In genomic region chr7:25076663-25077413, GRCm38 (mm10) we compare ENCODE assay signal across 8 mouse cellular contexts. TPM values are rescaled to one million over a fixed set of nuclear protein-coding genes. Genes with fewer than 3 reads are reported as not detected.
DNase-seq lines count a peak whose midpoint lies in the region; ATAC-seq and TF ChIP-seq lines count a peak whose summit lies in the region.

No protein-coding gene starts in this region.

- H3K4me2 ChIP-seq in heart, embryonic 11.5 days: peak overlapping the region; percentile 90
- peak overlapping the region; percentile 75 for H3K4me2 ChIP-seq in kidney, embryonic 16.5 days (replicated peaks; ENCODE audit: low read depth, low read length)
- H3K4me2 ChIP-seq in myocyte (ENCODE audit: low read depth): peak overlapping the region; percentile 83

- peaks cover 71% of the 10 kb centered on the region for H3K4me1 ChIP-seq in erythroblast, embryonic 14.5 days (ENCODE audit: control insufficient read depth)
- H3K4me1 ChIP-seq in heart, embryonic 11.5 days (ENCODE audit: control insufficient read depth, insufficient read depth, low read length): peaks cover 25% of the 10 kb centered on the region
- H3K4me1 ChIP-seq in kidney, embryonic 16.5 days (ENCODE audit: insufficient read depth, low read length): peaks cover 28% of the 10 kb centered on the region
- peaks cover 7% of the 10 kb centered on the region for H3K4me1 ChIP-seq in liver, adult 2 months (ENCODE audit: control insufficient read depth, insufficient read depth, low read length)

- H3K36me3 ChIP-seq in C2C12 (ENCODE audit: control insufficient read depth, insufficient read depth) (peaks cover 21% of the 10 kb centered on the region), myocyte (ENCODE audit: control insufficient read depth, insufficient read depth) (no peaks in the 10 kb centered on the region)
- peaks cover 38% of the 10 kb centered on the region for H3K36me3 ChIP-seq in erythroblast, embryonic 14.5 days (ENCODE audit: control insufficient read depth)
- peaks cover 23% of the 10 kb centered on the region for H3K36me3 ChIP-seq in heart, embryonic 11.5 days (ENCODE audit: control insufficient read depth, insufficient read depth, low read length)
- H3K36me3 ChIP-seq in kidney, embryonic 16.5 days (ENCODE audit: insufficient read depth, low read length): peaks cover 25% of the 10 kb centered on the region
- peaks cover 12% of the 10 kb centered on the region for H3K36me3 ChIP-seq in liver, adult 2 months (ENCODE audit: control insufficient read depth, insufficient read depth, low read length)
- peaks cover 13% of the 10 kb centered on the region for H3K36me3 ChIP-seq in splenic B cell, adult 2 months (ENCODE audit: control insufficient read depth, insufficient read depth, low read length, poor library complexity, severe bottlenecking)

- peaks cover 24% of the 10 kb centered on the region for H3K79me3 ChIP-seq in C2C12 (ENCODE audit: low read depth)

- ATAC-seq in heart, embryonic 11.5 days (replicated peaks; ENCODE audit: insufficient number of reproducible peaks, low FRiP score, low TSS enrichment): peak; percentile 95
- ATAC-seq in kidney, embryonic 16.5 days (ENCODE audit: low FRiP score, low TSS enrichment): peak; percentile 98

- DNase-seq in brain, embryonic 14.5 days (ENCODE audit: low read depth): peak; percentile 100
- DNase-seq in liver, adult 2 months (ENCODE audit: extremely low read depth, low read depth, low spot score): peak; percentile 98
- DNase-seq in splenic B cell, adult 2 months (ENCODE audit: low read depth, low spot score): peak; percentile 99

- H3K4me3 ChIP-seq in C2C12 (ENCODE audit: insufficient read depth, poor library complexity, severe bottlenecking) (peak overlapping the region; percentile 80), myocyte (peak overlapping the region; percentile 53)
- H3K4me3 ChIP-seq in erythroblast, embryonic 14.5 days (replicated peaks): peak overlapping the region; percentile 94
- peak overlapping the region; percentile 71 for H3K4me3 ChIP-seq in heart, embryonic 11.5 days (ENCODE audit: low read depth, low read length)
- peak overlapping the region; percentile 89 for H3K4me3 ChIP-seq in kidney, embryonic 16.5 days (ENCODE audit: low read length)
- H3K4me3 ChIP-seq in liver, adult 2 months (ENCODE audit: insufficient read depth, low read depth, low read length): peak overlapping the region; percentile 88

- TF ChIP-seq CTCF in C2C12 (IDR thresholded peaks at IDR 0.05; ENCODE audit: control insufficient read depth, insufficient read depth, insufficient read length): no peak
- TF ChIP-seq CTCF in brain, embryonic 14.5 days (IDR thresholded peaks at IDR 0.05; ENCODE audit: borderline replicate concordance, extremely low read depth, insufficient read depth, insufficient read length): 0 out of 2 replicates have a peak, but pooled peaks have one; percentile 0
- no peak for TF ChIP-seq CTCF in liver, adult 2 months (IDR thresholded peaks at IDR 0.05; ENCODE audit: low read depth, low read length)

- H3ac ChIP-seq in C2C12 (ENCODE audit: control insufficient read depth, insufficient read length, low read depth): peak overlapping the region; percentile 78
- peak overlapping the region; percentile 71 for H3ac ChIP-seq in myocyte (ENCODE audit: control insufficient read depth, insufficient read length)

- H3K27ac ChIP-seq in heart, embryonic 11.5 days (ENCODE audit: low read depth, low read length): peak overlapping the region; percentile 95
- peak overlapping the region; percentile 97 for H3K27ac ChIP-seq in kidney, embryonic 16.5 days (ENCODE audit: low read length)
- H3K27ac ChIP-seq in liver, adult 2 months (replicated peaks; ENCODE audit: insufficient read depth, low read depth, low read length): peak overlapping the region; percentile 90

- H3K9me3 ChIP-seq in erythroblast, embryonic 14.5 days (ENCODE audit: control insufficient read depth, low read length): peaks cover 17% of the 10 kb centered on the region
- no peaks in the 10 kb centered on the region for H3K9me3 ChIP-seq in heart, embryonic 11.5 days (replicated peaks; ENCODE audit: control insufficient read depth, low read length)
- H3K9me3 ChIP-seq in kidney, embryonic 16.5 days (ENCODE audit: low read length): no peaks in the 10 kb centered on the region

- H3K79me2 ChIP-seq in C2C12 (ENCODE audit: control insufficient read depth, insufficient read depth): peaks cover 40% of the 10 kb centered on the region
- peaks cover 15% of the 10 kb centered on the region; the same call in 1 of the 2 replicates for H3K79me2 ChIP-seq in liver, adult 2 months (ENCODE audit: control insufficient read depth, insufficient read depth, low read length)
- H3K79me2 ChIP-seq in myocyte (ENCODE audit: control insufficient read depth, insufficient read depth): peaks cover 23% of the 10 kb centered on the region

- peak; percentile 94 for TF ChIP-seq POLR2A in brain, embryonic 14.5 days (IDR thresholded peaks at IDR 0.05; ENCODE audit: borderline replicate concordance, extremely low read depth, insufficient read depth, insufficient read length, poor library complexity, severe bottlenecking)
- peak; percentile 90 for TF ChIP-seq POLR2A in liver, adult 2 months (IDR thresholded peaks at IDR 0.05; ENCODE audit: extremely low read depth, insufficient read depth, low read length)
- TF ChIP-seq POLR2A in myocyte (IDR thresholded peaks at IDR 0.05; ENCODE audit: insufficient read length, low read depth): peak; percentile 90

- under 1% methylated on average over 56 of the region's 56 CpGs for WGBS in heart, embryonic 11.5 days (ENCODE audit: insufficient replicate concordance)
- under 1% methylated on average over 56 of the region's 56 CpGs for WGBS in kidney, embryonic 16.5 days
- under 1% methylated on average over 56 of the region's 56 CpGs for WGBS in liver, adult 2 months

- H3K27me3 ChIP-seq in C2C12 (ENCODE audit: control insufficient read depth, insufficient read depth, insufficient read length): no peaks in the 10 kb centered on the region
- H3K27me3 ChIP-seq in erythroblast, embryonic 14.5 days (ENCODE audit: control insufficient read depth): peaks cover 17% of the 10 kb centered on the region
- no peaks in the 10 kb centered on the region for H3K27me3 ChIP-seq in heart, embryonic 11.5 days (ENCODE audit: control insufficient read depth, insufficient read depth, low read length)
- no peaks in the 10 kb centered on the region for H3K27me3 ChIP-seq in kidney, embryonic 16.5 days (ENCODE audit: insufficient read depth, low read length)
- H3K27me3 ChIP-seq in liver, adult 2 months (ENCODE audit: control insufficient read depth, insufficient read depth, low read length): 0 out of 2 replicates have a peak, but pooled peaks cover 3% of the 10 kb centered on the region
- no peaks in the 10 kb centered on the region for H3K27me3 ChIP-seq in myocyte (ENCODE audit: control insufficient read depth, insufficient read depth, insufficient read length)
- H3K27me3 ChIP-seq in splenic B cell, adult 2 months (ENCODE audit: control insufficient read depth, insufficient read depth, low read length, poor library complexity, severe bottlenecking): peaks cover 4% of the 10 kb centered on the region; the same call in 1 of the 2 replicates

- H3K9ac ChIP-seq in heart, embryonic 11.5 days (ENCODE audit: low read depth, low read length): peak overlapping the region; percentile 82
- H3K9ac ChIP-seq in kidney, embryonic 16.5 days (replicated peaks; ENCODE audit: low read length): peak overlapping the region; percentile 98
- peak overlapping the region; percentile 89 for H3K9ac ChIP-seq in liver, adult 2 months (ENCODE audit: low read depth, low read length)

TF ChIP-seq in C2C12, 6 proteins besides CTCF, POLR2A, EP300 and RAD21:
- TF ChIP-seq MYOD1 (IDR thresholded peaks at IDR 0.05; ENCODE audit: control insufficient read depth, insufficient read length, low read depth): no peak
- TF ChIP-seq FOSL1 (IDR thresholded peaks at IDR 0.05; ENCODE audit: insufficient read depth, low read length, poor library complexity, severe bottlenecking): no peak
- TF ChIP-seq USF1 (IDR thresholded peaks at IDR 0.05; ENCODE audit: low read depth): no peak
- no peak for TF ChIP-seq MAX (IDR thresholded peaks at IDR 0.05)
- no peak for TF ChIP-seq MYOG (IDR thresholded peaks at IDR 0.05; ENCODE audit: control insufficient read depth, extremely low read depth, insufficient read length)
- no peak for TF ChIP-seq CEBPB (IDR thresholded peaks at IDR 0.05; ENCODE audit: low read depth)

TF ChIP-seq in myocyte, 11 proteins besides CTCF, POLR2A, EP300 and RAD21 (continues in another document):
- TF ChIP-seq E2F4 (IDR thresholded peaks at IDR 0.05; ENCODE audit: insufficient read depth) (no peak), USF1 (IDR thresholded peaks at IDR 0.05; ENCODE audit: low read depth) (no peak), POLR2AphosphoS2 (IDR thresholded peaks at IDR 0.05; ENCODE audit: insufficient read length, low read depth) (peak; percentile 90), TCF3 (IDR thresholded peaks at IDR 0.05; ENCODE audit: insufficient read length, low read depth) (no peak), MAX (IDR thresholded peaks at IDR 0.05; ENCODE audit: low read depth) (no peak), MYOD1 (IDR thresholded peaks at IDR 0.05; ENCODE audit: control insufficient read depth in 1 of 3, insufficient read length in 2 of 3, low read depth in 2 of 3) (no peak), SRF (IDR thresholded peaks at IDR 0.05; ENCODE audit: control insufficient read depth, insufficient read length, low read depth) (no peak), MYOG (IDR thresholded peaks at IDR 0.05; ENCODE audit: control insufficient read depth in 1 of 3, insufficient read depth in 1 of 3, insufficient read length in 2 of 3, low read depth in 2 of 3) (no peak), TCF12 (IDR thresholded peaks at IDR 0.05; ENCODE audit: insufficient read depth, poor library complexity, severe bottlenecking) (no peak)

RNA-seq across cellular contexts. Expression of gene Zfp574, which starts 4.5 kb away (rescaled TPM):
- polyA plus RNA-seq in C2C12 (2012; fragmentation: generic; extraction: Trizol): 15.5 TPM
- polyA plus RNA-seq in brain, embryonic 14.5 days (2012; rRNA removed): 45.4 and 46.2 TPM in 2 replicates
- polyA plus RNA-seq in erythroblast, embryonic 14.5 days (2012): 3.0 and 3.4 TPM in 2 replicates
- polyA plus RNA-seq in heart, embryonic 11.5 days (2014; fragmentation: Nextera tagmentation; extraction: Ambion mirVana): 14.9 and 15.7 TPM in 2 replicates
- polyA plus RNA-seq in kidney, embryonic 16.5 days (2015; fragmentation: Nextera tagmentation; extraction: Ambion mirVana): 37.7 and 44.1 TPM in 2 replicates
- total RNA-seq in liver, adult 2 months (2014; rRNA removed): 2.3 and 3.1 TPM in 2 replicates
- polyA plus RNA-seq in liver, adult 2 months (2012; rRNA removed): 16.7 and 17.2 TPM in 2 replicates
- 10.8 TPM for polyA plus RNA-seq in myocyte (2012; fragmentation: generic; extraction: Trizol)

RNA-seq across cellular contexts. Expression of gene Grik5, which starts 4.7 kb away (rescaled TPM):
- polyA plus RNA-seq in C2C12 (2012; fragmentation: generic; extraction: Trizol) (9.8 TPM), myocyte (2012; fragmentation: generic; extraction: Trizol) (14.7 TPM)
- polyA plus RNA-seq in brain, embryonic 14.5 days (2012; rRNA removed): 155 and 186 TPM in 2 replicates
- polyA plus RNA-seq in erythroblast, embryonic 14.5 days (2012): 0.82 and 0.91 TPM in 2 replicates
- polyA plus RNA-seq in heart, embryonic 11.5 days (2014; fragmentation: Nextera tagmentation; extraction: Ambion mirVana): 5.7 and 8.1 TPM in 2 replicates
- polyA plus RNA-seq in kidney, embryonic 16.5 days (2015; fragmentation: Nextera tagmentation; extraction: Ambion mirVana): 5.1 and 6.3 TPM in 2 replicates
- total RNA-seq in liver, adult 2 months (2014; rRNA removed): 2.3 and 2.4 TPM in 2 replicates
- 10.2 and 14.0 TPM in 2 replicates for polyA plus RNA-seq in liver, adult 2 months (2012; rRNA removed)

Comparison
In these comparisons a context has a peak if more than half of its experiments do, and no peak if none do; other contexts are left out.
1. Peak in every context shown above with its lines: DNase-seq, ATAC-seq, H3K4me3 ChIP-seq and H3K27ac ChIP-seq.